Mouse (Mus musculus) lung, adult 2 months (tissue): Measurements from ENCODE around the gene Eva1b.

Experiments used
- CTCF ChIP-seq: fragments of 200-500 bp; IDR thresholded peaks from 2 replicates; pipeline ENCODE4 v1.5.1; 2011; ENCODE audit warnings: mild to moderate bottlenecking, low read length, control low read depth; ENCODE audit not compliant: insufficient read depth
- POLR2A ChIP-seq: fragments of 200-500 bp; IDR thresholded peaks from 2 replicates; pipeline ENCODE4 v1.6.1; 2011; ENCODE audit warnings: low read depth, mild to moderate bottlenecking, control low read depth, low read length, borderline replicate concordance; ENCODE audit errors: extremely low read depth

DNA sequence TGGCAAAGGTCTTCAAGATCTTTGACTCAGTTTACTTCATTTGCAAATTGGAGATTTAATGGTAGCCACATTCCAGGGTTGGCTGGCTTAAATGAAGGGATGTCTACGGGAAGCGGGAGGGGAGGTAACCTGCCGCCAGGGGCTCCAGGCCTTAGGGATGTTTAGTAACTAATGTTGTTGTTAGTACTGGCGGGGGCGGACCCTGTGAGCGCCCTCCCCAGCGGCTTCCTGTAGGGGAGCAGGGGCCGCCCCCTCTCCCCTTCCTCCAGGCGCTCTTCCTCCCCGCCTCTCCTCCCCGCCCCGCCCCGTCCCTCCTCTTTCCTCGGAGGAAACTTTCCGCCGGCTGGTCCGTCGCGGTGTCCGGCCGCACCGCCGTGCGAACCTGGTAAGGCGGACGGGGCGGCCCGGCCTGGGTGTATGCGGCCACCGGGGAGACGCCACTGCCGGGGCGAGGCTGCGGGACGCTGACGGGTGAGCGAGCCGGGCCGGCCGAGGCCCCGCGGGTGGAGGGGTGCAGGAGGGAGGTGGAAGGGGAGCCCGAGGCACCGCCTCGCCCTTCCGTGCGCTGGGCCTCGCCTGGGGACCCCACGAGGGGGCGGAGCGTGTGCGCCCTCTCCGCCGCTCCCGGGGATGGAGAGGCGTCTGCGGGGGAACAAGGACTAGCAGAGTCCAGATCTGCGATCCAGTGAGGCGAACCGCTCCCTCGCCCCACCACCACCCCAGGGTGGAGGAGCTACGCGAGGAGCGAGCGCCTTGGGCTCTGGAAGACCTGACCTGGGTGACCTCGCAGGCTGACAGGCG lies 817 bp downstream of the Eva1b start:
- TF ChIP-seq CTCF, result 0 out of 2 replicates have a peak, but pooled peaks have one; percentile 5
- TF ChIP-seq POLR2A, result peak; percentile 43; the same call in 1 of the 2 replicates
